Mouse (Mus musculus) layer of hippocampus, adult 2 months (tissue): ENCODE measurements around the gene Zdhhc12. TPM values are rescaled to one million over a fixed set of nuclear protein-coding genes. Genes with fewer than 3 reads are reported as not detected.
A peak's percentile ranks its signal among the peaks of the same experiment; 100 is the strongest.

Experiments used
- DNase-seq, 2 experiments: peaks; one replicate each; pipeline ENCODE4 v3.0.0; 2022; ENCODE audit warnings: low spot score in 2 of 2
- H3K27ac ChIP-seq: fragments of 200-600 bp; 2 replicates; pipeline ENCODE4 v1.8.1; 2022
- H3K4me3 ChIP-seq: fragments of 200-600 bp; 2 replicates; pipeline ENCODE4 v1.8.1; 2022; ENCODE audit warnings: mild to moderate bottlenecking
- CTCF ChIP-seq: fragments of 200-600 bp; conservative IDR thresholded peaks from 2 replicates; pipeline ENCODE4 v1.8.1; 2022; ENCODE audit warnings: antibody characterized with exemption, mild to moderate bottlenecking, moderate library complexity
- total RNA-seq, 2 experiments: library from RNA; stranded (reverse); gene quantifications; 2 replicates each; pipeline ENCODE4 v1.2.3; 2021

Gene Zdhhc12
- total RNA-seq, 2 experiments from 2014 or later = 7.6 to 9.1 TPM

DNA sequence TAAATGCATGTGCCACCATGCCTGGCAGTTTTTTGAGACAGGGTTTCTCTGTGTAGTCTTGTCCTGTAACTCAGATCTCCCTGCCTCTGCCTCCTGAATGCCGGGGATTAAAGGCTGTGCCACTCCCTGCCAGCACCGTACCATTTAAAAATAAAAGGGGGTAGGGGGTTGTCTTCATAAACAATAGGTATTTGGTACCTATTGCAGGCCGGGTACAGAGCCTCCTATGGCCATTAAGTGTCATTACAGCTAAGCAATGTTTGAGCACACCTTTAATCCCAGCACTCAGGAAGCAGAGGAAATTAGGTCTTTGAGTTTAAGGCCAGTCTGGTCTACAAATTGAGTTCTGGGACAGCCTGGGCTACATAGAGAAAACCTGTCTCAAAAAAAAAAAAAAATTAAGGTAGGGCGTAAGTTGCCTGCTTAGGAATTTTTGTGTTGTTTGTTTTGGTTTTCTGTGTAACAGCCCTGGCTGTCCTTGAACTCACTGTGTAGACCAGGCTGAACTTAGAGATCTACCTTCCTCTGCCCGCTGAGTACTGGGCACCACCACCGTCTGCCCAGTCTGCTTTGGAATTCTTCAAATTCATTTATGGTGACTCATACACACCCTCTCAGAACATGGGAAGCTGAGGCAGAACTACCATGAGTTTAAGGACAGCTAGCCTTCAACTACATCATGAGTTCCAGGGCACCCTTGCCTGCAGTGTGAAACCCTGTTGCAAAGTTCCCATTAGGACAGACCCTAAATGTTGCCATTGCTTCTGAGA lies 41.3 kb downstream of the Zdhhc12 start:
- no peak for DNase-seq
- peak; percentile 72 for TF ChIP-seq CTCF
- H3K27ac ChIP-seq = no peak overlapping the region
- H3K4me3 ChIP-seq = no peak overlapping the region

- Histone ChIP-seq H3K27ac (no peak overlapping the region), H3K4me3 (no peak overlapping the region)
- no peak for TF ChIP-seq CTCF
- DNase-seq = no peak
Observed at GRCm38 (mm10) chr2:30049831-30050230, 43.6 kb downstream of the Zdhhc12 start.

GRCm38 (mm10) chr2:30048699-30049388 lies 44.6 kb downstream of the Zdhhc12 start, which contains the start of gene Wdr34:
Gene Wdr34, minus strand, starts transcription at chr2:30048881.
- Histone ChIP-seq H3K4me3 (peak within 1 kb of the TSS; percentile 77), H3K27ac (peak within 1 kb of the TSS; percentile 100)
- TF ChIP-seq CTCF = no peak
- DNase-seq = peak; percentile 96 to 99

DNA sequence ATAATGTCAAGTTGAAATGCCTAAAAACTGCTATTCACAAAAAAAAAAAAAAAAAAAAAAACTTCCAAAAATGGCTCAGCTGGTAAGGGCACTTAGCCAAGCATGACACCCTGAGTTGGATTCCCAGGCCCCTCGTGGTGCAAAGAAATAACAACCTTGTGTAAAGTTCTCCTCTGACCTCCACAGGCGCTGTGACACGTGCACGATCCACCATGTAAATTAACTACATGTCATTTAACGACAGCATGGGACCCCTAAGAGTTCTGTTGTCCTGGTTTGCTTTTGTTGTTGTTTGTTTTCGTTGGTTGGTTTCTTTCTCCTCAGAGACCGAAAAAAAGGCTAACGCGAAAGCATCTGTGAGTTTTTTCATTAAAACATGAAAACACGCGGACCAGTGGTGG lies 45.3 kb downstream of the Zdhhc12 start:
- Histone ChIP-seq H3K27ac (peak overlapping the region; percentile 100), H3K4me3 (peak overlapping the region; percentile 77)
- TF ChIP-seq CTCF = no peak
- DNase-seq = no peak

GRCm38 (mm10) chr2:30047127-30047526 lies 46.3 kb downstream of the Zdhhc12 start:
- no peak for DNase-seq
- H3K4me3 ChIP-seq = no peak overlapping the region
- no peak for TF ChIP-seq CTCF
- no peak overlapping the region for H3K27ac ChIP-seq

- TF ChIP-seq CTCF = no peak
- Histone ChIP-seq H3K27ac (no peak overlapping the region), H3K4me3 (no peak overlapping the region)
- DNase-seq = no peak
Observed at GRCm38 (mm10) chr2:30044550-30044949, 48.9 kb downstream of the Zdhhc12 start.

GRCm38 (mm10) chr2:30042445-30042844 lies 51.0 kb downstream of the Zdhhc12 start:
- DNase-seq = peak; percentile 64 to 79
- peak; percentile 88 for TF ChIP-seq CTCF
- Histone ChIP-seq H3K27ac (no peak overlapping the region), H3K4me3 (no peak overlapping the region)

Other genes starting within 250 kb of the Zdhhc12 start
- 1 to 10 TPM; 7.9 to 10.0 TPM for gene Cercam, start 224.5 kb downstream of the Zdhhc12 start, total RNA-seq
- gene Odf2, start 204.4 kb downstream of the Zdhhc12 start, total RNA-seq = 100 to 1,000 TPM; 113 to 127 TPM
- 10 to 100 TPM; 48.0 to 48.9 TPM for gene Gle1, start 158.2 kb downstream of the Zdhhc12 start, total RNA-seq
- 100 to 1,000 TPM; 879 to 882 TPM for gene Sptan1, start 128.1 kb downstream of the Zdhhc12 start, total RNA-seq
- gene Wdr34, start 44.8 kb downstream of the Zdhhc12 start, total RNA-seq = 10 to 100 TPM; 37.3 to 37.4 TPM
- 100 to 1,000 TPM; 171 to 197 TPM for gene Set, start 36.3 kb downstream of the Zdhhc12 start, total RNA-seq
- 1 to 10 TPM; 1.7 to 2.1 TPM for gene Pkn3, start 16.0 kb downstream of the Zdhhc12 start, total RNA-seq
- gene Zer1, start 30.9 kb upstream of the Zdhhc12 start, total RNA-seq = 100 to 1,000 TPM; 197 to 199 TPM
- gene Tbc1d13, start 40.1 kb upstream of the Zdhhc12 start, total RNA-seq = 10 to 100 TPM; 54.7 to 55.7 TPM
- gene Endog, start 77.8 kb upstream of the Zdhhc12 start, total RNA-seq = 10 to 100 TPM; 17.6 to 24.1 TPM
- 10 to 100 TPM; 35.4 to 40.0 TPM for gene Spout1, start 84.8 kb upstream of the Zdhhc12 start, total RNA-seq
- 10 to 100 TPM; 15.7 to 17.0 TPM for gene Kyat1, start 112.2 kb upstream of the Zdhhc12 start, total RNA-seq
- gene Lrrc8a, start 144.1 kb upstream of the Zdhhc12 start, total RNA-seq = 10 to 100 TPM; 56.8 to 59.3 TPM
- 10 to 100 TPM in 1 of 2 experiments, 1 to 10 TPM in 1; 8.7 to 10.9 TPM for gene Gm28035, start 146.9 kb upstream of the Zdhhc12 start, total RNA-seq
- gene Phyhd1, start 172.6 kb upstream of the Zdhhc12 start, total RNA-seq = 10 to 100 TPM; 21.5 to 22.2 TPM
- not detected for gene Gm28038, start 187.4 kb upstream of the Zdhhc12 start, total RNA-seq
- gene Dolk, start 192.7 kb upstream of the Zdhhc12 start, total RNA-seq = 10 to 100 TPM; 22.1 to 22.2 TPM
- gene Nup188, start 192.7 kb upstream of the Zdhhc12 start, total RNA-seq = 10 to 100 TPM; 19.0 to 25.9 TPM